Mouse (Mus musculus) testis, adult 2 months (tissue): ENCODE measurements around the gene Mphosph9.

Source experiments
- CTCF ChIP-seq: fragments of 200-500 bp; IDR thresholded peaks from 2 replicates; pipeline ENCODE4 v1.5.1; 2012; ENCODE audit warnings: low read depth, mild to moderate bottlenecking, inconsistent platforms, low read length, moderate library complexity; ENCODE audit not compliant: control insufficient read depth, insufficient read depth, insufficient replicate concordance
- POLR2A ChIP-seq: fragments of 200-500 bp; IDR thresholded peaks from 2 replicates; pipeline ENCODE4 v1.6.1; 2012; ENCODE audit warnings: low read depth, mild to moderate bottlenecking, inconsistent platforms, low read length, moderate library complexity; ENCODE audit not compliant: control insufficient read depth

DNA sequence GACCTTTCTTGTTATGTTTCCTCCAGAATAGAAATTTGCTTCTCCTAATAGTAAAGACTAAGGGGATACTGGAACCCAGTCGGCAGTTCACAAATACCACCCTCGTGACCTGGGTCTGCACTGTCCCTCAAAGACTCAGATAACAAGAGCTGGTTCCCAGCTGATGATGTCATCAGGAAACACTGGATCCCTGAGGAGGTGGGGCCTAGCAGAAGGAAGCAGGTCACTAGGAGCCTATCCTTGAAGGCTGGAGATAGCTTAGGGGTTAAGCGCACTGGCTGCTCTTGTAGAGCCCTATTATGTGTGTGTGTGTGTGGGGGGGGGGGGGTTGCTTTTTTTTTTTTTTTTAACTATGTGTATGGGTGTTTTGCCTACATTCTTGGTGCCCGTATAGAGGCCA is 27.6 kb downstream of the Mphosph9 start:
- TF ChIP-seq CTCF = no peak
- TF ChIP-seq POLR2A = no peak
